Mouse (Mus musculus) hindbrain, embryonic 13.5 days (tissue): ENCODE measurements around the gene Gmds. TPM values are rescaled to one million over a fixed set of nuclear protein-coding genes. Genes with fewer than 3 reads are reported as not detected.
A peak's percentile ranks its signal among the peaks of the same experiment; 100 is the strongest.

Experiments
- ATAC-seq: fragments of 200-750 bp; cut with Nextera tagmentation; 2 replicates; pipeline ENCODE4 v1.8.0; 2017; ENCODE audit warnings: moderate TSS enrichment; ENCODE audit not compliant: low FRiP score
- H3K27ac ChIP-seq: fragments of 300-500 bp; sonication (generic); 2 replicates; pipeline ENCODE4 v1.5.1; 2015; ENCODE audit warnings: inconsistent platforms, mild to moderate bottlenecking, moderate library complexity
- H3K27me3 ChIP-seq: fragments of 300-500 bp; sonication (generic); 2 replicates; pipeline ENCODE4 v1.6.1; 2015; ENCODE audit warnings: mild to moderate bottlenecking, inconsistent platforms
- H3K36me3 ChIP-seq: fragments of 300-500 bp; sonication (generic); 2 replicates; pipeline ENCODE4 v1.6.1; 2015; ENCODE audit warnings: mild to moderate bottlenecking, inconsistent platforms
- H3K4me1 ChIP-seq: fragments of 300-500 bp; sonication (generic); replicated peaks from 2 replicates; pipeline ENCODE4 v1.6.1; 2015; ENCODE audit warnings: inconsistent platforms
- H3K4me2 ChIP-seq: fragments of 300-500 bp; sonication (generic); 2 replicates; pipeline ENCODE4 v1.6.1; 2015; ENCODE audit warnings: inconsistent platforms, mild to moderate bottlenecking, moderate library complexity
- H3K4me3 ChIP-seq: fragments of 300-500 bp; sonication (generic); 2 replicates; pipeline ENCODE4 v1.5.1; 2015; ENCODE audit warnings: mild to moderate bottlenecking, inconsistent platforms
- H3K9ac ChIP-seq: fragments of 300-500 bp; sonication (generic); 2 replicates; pipeline ENCODE4 v1.6.1; 2015; ENCODE audit warnings: mild to moderate bottlenecking, inconsistent platforms
- H3K9me3 ChIP-seq: fragments of 300-500 bp; sonication (generic); 2 replicates; pipeline ENCODE4 v1.6.1; 2016; ENCODE audit warnings: inconsistent platforms
- WGBS: fragments of 180-500 bp; shearing (Covaris S2); methylation state at CpG from one replicate; pipeline ENCODE4 v1.1.7; 2015; 5-methylcytosine and 5-hydroxymethylcytosine counted together
- polyA plus RNA-seq: library from polyadenylated mRNA; unstranded; fragments of >200 nt; fragmentation: Nextera tagmentation; extraction: Ambion mirVana; gene quantifications from 2 replicates; pipeline ENCODE4 v1.2.1, GENCODE M21; 2015

Gmds gene
- polyA plus RNA-seq, 1 experiment from 2014 or later, result 34.3 TPM

DNA sequence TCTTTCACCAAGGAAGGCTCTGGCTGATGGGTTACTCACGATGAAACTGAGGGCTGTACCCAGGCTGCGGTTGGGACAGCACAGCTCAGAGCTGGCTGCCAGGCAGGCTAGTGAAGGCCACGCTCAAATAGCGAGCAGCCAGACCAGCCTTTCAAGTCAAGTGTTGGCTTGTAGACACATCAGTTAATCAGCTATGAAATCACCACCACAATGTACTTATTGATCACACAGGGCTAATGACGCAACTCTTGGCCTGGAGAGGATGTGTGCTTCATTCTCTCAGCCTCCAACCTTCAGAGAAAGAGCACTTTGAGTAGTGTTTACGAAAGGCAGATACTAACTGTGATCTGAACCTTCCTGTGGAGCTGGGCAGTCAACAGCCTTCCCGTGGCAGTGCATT, 383.4 kb downstream of the Gmds start:
- 57% methylated on average over 7 of the region's 7 CpGs for WGBS
- H3K4me1 ChIP-seq, result no peaks in the 10 kb centered on the region; the same call in 1 of the 2 replicates
- no peaks in the 10 kb centered on the region for H3K36me3 ChIP-seq
- H3K4me3 ChIP-seq, result no peak overlapping the region
- no peak overlapping the region for H3K9ac ChIP-seq
- H3K27me3 ChIP-seq, result no peaks in the 10 kb centered on the region
- ATAC-seq, result 0 out of 2 replicates have a peak, but pooled peaks have one; percentile 17
- no peak overlapping the region for H3K4me2 ChIP-seq
- H3K9me3 ChIP-seq, result no peaks in the 10 kb centered on the region
- no peak overlapping the region for H3K27ac ChIP-seq

DNA sequence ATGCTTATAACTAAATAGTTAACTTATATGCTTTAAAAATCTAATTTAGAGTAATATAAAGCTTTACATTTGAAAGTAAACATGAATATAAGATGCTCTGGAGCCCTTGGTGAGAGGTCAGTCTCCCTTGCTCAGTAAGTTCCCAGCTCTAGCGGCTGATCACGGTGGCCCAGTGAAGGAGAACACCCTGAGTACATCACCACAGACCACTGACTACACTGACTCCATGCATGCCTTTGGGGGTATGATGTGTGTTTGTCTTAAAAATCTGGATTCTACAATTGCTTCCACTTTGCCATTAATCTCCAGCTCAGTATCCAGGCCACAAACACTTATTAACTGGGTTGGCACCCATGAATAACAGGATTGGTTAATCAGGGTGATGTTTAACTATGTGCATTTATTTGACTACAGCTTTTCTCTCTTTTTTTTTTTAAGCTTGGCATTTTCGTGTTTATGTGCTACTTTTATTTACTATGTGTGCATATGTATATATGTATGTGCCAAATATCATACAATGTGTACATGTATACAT, 393.8 kb downstream of the Gmds start:
- no peaks in the 10 kb centered on the region; the same call in 1 of the 2 replicates for H3K4me1 ChIP-seq
- no peak for ATAC-seq
- 91% methylated on average over 3 of the region's 3 CpGs for WGBS
- H3K9me3 ChIP-seq, result no peaks in the 10 kb centered on the region
- no peaks in the 10 kb centered on the region for H3K27me3 ChIP-seq
- H3K27ac ChIP-seq, result no peak overlapping the region
- H3K4me3 ChIP-seq, result no peak overlapping the region
- H3K9ac ChIP-seq, result no peak overlapping the region
- H3K36me3 ChIP-seq, result no peaks in the 10 kb centered on the region
- H3K4me2 ChIP-seq, result no peak overlapping the region

DNA sequence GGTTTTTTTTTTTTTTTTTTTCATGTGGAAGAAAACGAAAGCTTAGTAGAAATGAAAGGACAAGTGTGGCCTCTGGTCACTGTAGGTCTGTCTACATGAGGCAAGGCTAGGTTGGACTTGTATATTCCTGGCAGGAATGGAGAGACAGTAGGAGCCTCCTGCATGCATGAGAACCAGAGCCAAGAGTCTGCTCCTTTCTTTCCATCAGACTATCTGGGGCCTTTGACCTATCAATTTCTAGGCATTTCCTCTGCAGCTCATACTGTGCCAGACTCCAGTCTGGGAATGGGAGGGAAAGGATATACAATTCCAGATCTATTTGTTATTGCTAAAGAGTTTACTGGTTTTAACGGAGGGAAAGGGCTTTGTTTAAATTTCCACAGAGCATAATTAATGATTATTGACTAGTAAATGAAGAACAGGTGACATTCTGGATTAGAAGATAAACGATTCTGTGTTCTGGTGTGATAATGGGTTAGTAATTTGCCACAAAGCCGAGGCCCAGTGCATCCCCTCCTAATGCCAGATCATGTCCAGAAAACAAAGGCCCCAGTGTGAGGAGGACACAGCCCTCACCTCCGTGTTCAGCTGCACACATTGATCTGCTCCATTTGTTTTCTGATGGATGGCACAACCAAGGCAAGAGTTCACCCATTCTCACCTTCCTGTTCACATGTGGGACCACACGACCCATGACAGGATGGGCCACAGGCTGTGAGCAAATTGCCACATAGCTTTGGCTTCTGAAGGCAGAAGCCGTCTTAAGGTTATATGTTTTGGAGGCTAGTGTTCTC, 394.9 kb downstream of the Gmds start:
- Histone ChIP-seq H3K9ac (no peak overlapping the region), H3K36me3 (no peaks in the 10 kb centered on the region), H3K4me2 (no peak overlapping the region), H3K4me1 (no peaks in the 10 kb centered on the region; the same call in 1 of the 2 replicates), H3K9me3 (no peaks in the 10 kb centered on the region), H3K27ac (no peak overlapping the region), H3K4me3 (no peak overlapping the region), H3K27me3 (no peaks in the 10 kb centered on the region)
- no peak for ATAC-seq
- 34% methylated on average over 7 of the region's 7 CpGs for WGBS

DNA sequence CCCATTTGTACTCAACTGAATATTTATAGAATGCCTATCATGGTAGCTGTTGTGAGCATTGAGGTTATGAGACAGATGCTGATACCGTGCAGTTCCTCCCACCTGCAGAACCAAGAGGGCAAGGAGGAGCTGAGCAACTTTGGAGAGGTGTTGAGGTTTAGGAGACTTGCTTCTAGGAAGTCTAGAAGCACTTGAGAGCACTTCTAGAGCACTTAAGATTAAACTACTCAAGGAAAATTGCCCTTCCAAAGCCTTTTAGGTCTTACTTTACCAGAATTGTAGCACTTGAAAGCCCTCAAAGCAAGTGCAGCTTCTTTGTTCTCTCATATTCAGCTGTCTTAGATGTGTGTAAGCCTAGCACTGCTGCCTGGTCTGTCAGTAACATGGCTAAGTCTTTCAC, 409.2 kb downstream of the Gmds start:
- ATAC-seq, result no peak
- H3K9ac ChIP-seq, result no peak overlapping the region
- no peaks in the 10 kb centered on the region for H3K36me3 ChIP-seq
- 97% methylated on average over 1 of the region's 1 CpGs for WGBS
- no peak overlapping the region for H3K4me3 ChIP-seq
- no peaks in the 10 kb centered on the region for H3K27me3 ChIP-seq
- H3K4me2 ChIP-seq, result no peak overlapping the region
- no peaks in the 10 kb centered on the region for H3K9me3 ChIP-seq
- H3K27ac ChIP-seq, result no peak overlapping the region
- H3K4me1 ChIP-seq, result no peaks in the 10 kb centered on the region

DNA sequence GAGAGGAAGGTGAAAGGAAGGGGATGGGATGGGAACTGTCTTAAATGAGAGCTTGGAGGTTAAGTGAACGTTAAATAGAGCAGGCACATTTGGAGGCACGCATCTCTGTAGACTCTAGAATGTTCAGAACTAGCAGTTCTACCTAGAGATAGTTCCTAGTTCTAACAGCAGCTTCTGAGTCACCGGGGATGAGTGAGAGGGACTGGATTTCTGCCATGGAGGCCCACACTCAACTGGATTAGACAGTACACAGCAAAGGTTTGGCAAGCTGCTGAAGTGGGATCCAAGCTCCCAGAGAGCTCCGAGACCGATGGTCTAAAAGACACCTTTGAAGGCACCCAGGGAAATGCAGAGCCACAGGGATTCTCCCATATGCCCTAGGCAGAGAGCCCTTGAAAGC, 411.9 kb downstream of the Gmds start:
- H3K4me3 ChIP-seq, result no peak overlapping the region
- no peaks in the 10 kb centered on the region for H3K36me3 ChIP-seq
- no peaks in the 10 kb centered on the region for H3K27me3 ChIP-seq
- H3K4me2 ChIP-seq, result no peak overlapping the region
- WGBS, result 80% methylated on average over 5 of the region's 5 CpGs
- no peaks in the 10 kb centered on the region for H3K9me3 ChIP-seq
- ATAC-seq, result no peak
- no peaks in the 10 kb centered on the region for H3K4me1 ChIP-seq
- no peak overlapping the region for H3K9ac ChIP-seq
- H3K27ac ChIP-seq, result no peak overlapping the region

DNA sequence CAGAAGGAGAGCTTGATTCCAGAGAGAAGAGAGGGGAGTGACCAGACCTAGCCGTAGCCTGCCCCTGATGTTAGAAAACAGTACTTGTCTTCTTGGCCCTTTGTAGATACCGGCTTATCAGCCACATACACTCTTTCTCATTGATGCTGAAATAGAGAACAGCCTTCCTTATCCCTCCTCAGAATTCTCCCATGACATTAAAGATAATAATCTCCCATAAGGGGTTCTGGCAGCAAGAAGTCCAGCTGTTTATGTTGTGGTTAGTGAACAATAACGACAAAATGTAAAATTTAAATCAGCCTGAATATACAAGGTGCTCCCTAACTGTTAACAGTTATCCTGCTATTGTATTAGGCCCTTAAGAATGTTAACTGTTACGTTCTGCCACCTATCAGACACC, 414.0 kb downstream of the Gmds start:
- Histone ChIP-seq H3K9me3 (no peaks in the 10 kb centered on the region), H3K27ac (no peak overlapping the region), H3K4me1 (no peaks in the 10 kb centered on the region), H3K4me3 (no peak overlapping the region), H3K36me3 (no peaks in the 10 kb centered on the region), H3K9ac (no peak overlapping the region), H3K27me3 (no peaks in the 10 kb centered on the region), H3K4me2 (no peak overlapping the region)
- ATAC-seq, result no peak
- 78% methylated on average over 4 of the region's 4 CpGs for WGBS

DNA sequence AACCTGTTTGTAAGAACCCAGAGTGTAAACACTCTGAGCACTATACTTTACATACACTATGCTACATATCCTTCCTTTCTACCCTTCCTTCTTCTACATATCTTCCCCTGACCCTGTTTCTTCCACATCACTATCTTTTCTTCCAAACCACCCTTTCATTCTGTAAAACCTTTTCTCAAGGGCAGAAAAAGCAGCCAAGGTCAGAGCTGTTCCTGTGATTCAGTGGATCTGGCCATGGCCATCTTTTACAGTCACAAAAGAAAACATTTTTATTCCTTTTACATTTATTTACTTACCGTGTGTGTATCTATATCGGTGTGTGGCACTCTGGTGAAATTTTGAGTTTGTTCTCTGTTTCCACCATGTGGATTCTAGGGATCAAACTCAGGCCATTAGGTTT, 418.8 kb downstream of the Gmds start:
- H3K27ac ChIP-seq, result no peak overlapping the region
- H3K9ac ChIP-seq, result no peak overlapping the region
- WGBS, result 92% methylated on average over 2 of the region's 2 CpGs
- H3K9me3 ChIP-seq, result no peaks in the 10 kb centered on the region
- no peaks in the 10 kb centered on the region for H3K27me3 ChIP-seq
- H3K4me3 ChIP-seq, result no peak overlapping the region
- H3K4me1 ChIP-seq, result no peaks in the 10 kb centered on the region; the same call in 1 of the 2 replicates
- no peak for ATAC-seq
- H3K36me3 ChIP-seq, result no peaks in the 10 kb centered on the region
- no peak overlapping the region for H3K4me2 ChIP-seq

DNA sequence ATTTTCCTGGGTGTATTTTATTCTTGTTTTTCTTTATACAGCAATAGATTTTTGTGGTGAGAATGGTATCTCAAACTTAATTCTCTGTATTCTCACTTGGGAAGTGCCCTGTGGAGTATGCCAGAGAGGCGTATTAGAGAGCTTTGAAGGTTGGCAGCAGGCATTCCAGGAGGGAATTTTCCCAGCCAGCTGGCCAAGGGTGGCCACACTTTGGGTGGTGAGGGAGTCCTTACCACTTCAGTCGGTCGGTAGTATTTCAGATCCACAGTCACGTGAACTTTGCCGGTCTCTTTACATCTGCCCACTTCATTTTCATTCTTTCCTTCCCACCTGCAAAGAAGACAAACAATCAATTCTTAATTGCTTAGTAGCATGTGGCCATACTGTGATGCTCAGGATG, 421.2 kb downstream of the Gmds start:
- ATAC-seq, result no peak
- WGBS, result 57% methylated on average over 5 of the region's 5 CpGs
- Histone ChIP-seq H3K27ac (no peak overlapping the region), H3K4me1 (no peaks in the 10 kb centered on the region; the same call in 1 of the 2 replicates), H3K9ac (no peak overlapping the region), H3K27me3 (no peaks in the 10 kb centered on the region), H3K9me3 (no peaks in the 10 kb centered on the region), H3K36me3 (no peaks in the 10 kb centered on the region), H3K4me2 (no peak overlapping the region), H3K4me3 (no peak overlapping the region)

DNA sequence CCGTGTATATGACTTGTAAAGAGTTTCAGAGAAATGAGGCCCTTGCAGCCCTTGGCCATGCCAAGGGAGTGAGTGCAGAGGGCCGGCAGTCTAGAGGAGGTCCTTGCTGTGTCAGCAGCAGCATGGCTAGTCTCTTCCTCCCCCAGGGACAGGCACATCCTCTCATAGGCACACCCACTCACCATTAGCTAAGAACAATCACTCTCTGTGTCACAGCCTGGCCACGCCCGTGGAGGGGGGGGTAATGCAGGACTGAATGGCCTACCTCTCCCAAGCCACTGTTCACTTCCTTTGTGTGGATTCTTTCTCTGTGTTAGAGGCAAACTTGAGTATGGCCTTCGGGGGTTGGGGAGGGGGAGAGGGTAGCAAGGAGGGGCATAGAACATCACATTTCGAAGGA, 422.8 kb downstream of the Gmds start:
- H3K27me3 ChIP-seq, result no peaks in the 10 kb centered on the region
- no peak overlapping the region for H3K27ac ChIP-seq
- H3K9ac ChIP-seq, result no peak overlapping the region
- ATAC-seq, result no peak
- H3K36me3 ChIP-seq, result no peaks in the 10 kb centered on the region
- no peak overlapping the region for H3K4me2 ChIP-seq
- no peaks in the 10 kb centered on the region for H3K9me3 ChIP-seq
- no peak overlapping the region for H3K4me3 ChIP-seq
- WGBS, result 70% methylated on average over 6 of the region's 6 CpGs
- no peaks in the 10 kb centered on the region; the same call in 1 of the 2 replicates for H3K4me1 ChIP-seq

DNA sequence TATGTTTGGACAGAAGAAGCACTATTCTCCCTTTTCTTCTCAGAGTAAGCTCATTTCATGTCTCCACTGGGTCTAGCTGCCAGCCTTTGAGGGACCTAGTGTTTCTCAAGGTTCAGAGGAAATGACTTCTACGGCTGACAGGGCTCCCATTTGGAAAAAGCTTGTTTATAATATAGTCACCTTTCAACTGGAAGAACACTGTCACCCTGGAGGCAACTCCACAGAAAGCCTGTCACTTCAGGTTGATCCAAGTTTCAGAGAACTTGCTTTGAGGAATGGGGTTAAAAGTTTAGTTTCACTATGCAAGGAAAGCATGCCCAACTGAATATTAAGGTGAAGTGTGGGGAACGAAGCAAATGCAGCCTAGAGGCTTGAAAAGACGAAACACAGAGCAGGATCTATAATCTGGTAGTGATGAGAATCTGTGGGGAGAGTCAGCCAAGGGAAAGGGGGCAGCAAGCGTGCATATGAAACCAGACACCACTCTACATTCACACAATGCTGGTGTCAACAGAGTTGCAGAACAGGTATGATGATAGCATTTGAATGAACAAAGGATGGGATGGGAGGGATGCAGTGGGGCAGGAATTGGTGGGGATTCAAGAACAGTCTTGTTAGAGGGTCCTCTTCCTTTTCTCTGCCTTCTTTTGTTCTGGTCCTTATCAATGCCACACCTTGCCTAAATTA, 423.5 kb downstream of the Gmds start:
- Histone ChIP-seq H3K9ac (no peak overlapping the region), H3K9me3 (no peaks in the 10 kb centered on the region), H3K4me2 (no peak overlapping the region), H3K27ac (no peak overlapping the region), H3K4me3 (no peak overlapping the region), H3K27me3 (no peaks in the 10 kb centered on the region), H3K4me1 (no peaks in the 10 kb centered on the region; the same call in 1 of the 2 replicates), H3K36me3 (no peaks in the 10 kb centered on the region)
- WGBS, result 76% methylated on average over 4 of the region's 4 CpGs
- ATAC-seq, result no peak

DNA sequence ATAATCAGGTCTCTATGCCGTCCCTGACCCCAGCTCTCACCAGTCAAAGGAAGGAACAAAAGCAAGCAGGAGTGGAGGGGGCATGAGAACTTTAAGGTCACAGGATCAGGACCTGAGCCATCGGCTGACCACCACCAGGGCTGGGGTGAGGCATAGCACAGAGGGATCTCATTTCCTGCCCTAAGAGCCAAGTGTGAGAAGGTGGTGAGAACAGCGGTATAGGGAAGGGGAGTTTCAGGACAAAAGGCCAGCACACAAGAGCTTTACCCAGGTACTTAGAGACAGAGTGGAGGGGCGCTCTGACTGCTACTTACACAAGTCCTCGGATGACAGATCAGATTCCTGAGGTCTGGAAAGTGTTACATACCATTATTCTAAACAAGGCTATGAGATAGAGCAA, 426.6 kb downstream of the Gmds start:
- no peak for ATAC-seq
- no peak overlapping the region for H3K9ac ChIP-seq
- H3K36me3 ChIP-seq, result no peaks in the 10 kb centered on the region
- H3K9me3 ChIP-seq, result no peaks in the 10 kb centered on the region
- H3K27me3 ChIP-seq, result no peaks in the 10 kb centered on the region
- H3K4me3 ChIP-seq, result no peak overlapping the region
- H3K27ac ChIP-seq, result no peak overlapping the region
- H3K4me1 ChIP-seq, result no peaks in the 10 kb centered on the region; the same call in 1 of the 2 replicates
- H3K4me2 ChIP-seq, result no peak overlapping the region
- 18% methylated on average over 5 of the region's 5 CpGs for WGBS

DNA sequence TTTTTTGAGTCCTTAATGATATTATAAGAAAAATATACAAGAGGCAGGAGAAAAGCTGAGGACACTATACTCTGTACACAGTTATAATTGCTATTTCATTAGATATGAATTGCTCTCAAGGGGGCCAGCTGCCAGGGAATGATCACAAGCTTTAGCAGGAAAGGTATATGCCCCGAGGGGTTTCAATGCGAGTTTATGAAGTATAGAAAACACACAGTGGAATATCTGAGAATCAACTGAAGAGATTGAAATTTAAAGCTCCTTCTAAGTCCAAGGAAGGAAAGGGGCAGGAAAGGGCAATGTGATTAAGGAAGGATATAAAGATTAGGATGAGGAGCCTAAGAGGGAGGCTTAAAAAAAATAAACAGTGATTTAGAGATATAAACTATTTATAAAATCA, 427.2 kb downstream of the Gmds start:
- no peaks in the 10 kb centered on the region for H3K9me3 ChIP-seq
- H3K4me1 ChIP-seq, result no peaks in the 10 kb centered on the region; the same call in 1 of the 2 replicates
- 60% methylated on average over 2 of the region's 2 CpGs for WGBS
- no peaks in the 10 kb centered on the region for H3K27me3 ChIP-seq
- H3K36me3 ChIP-seq, result no peaks in the 10 kb centered on the region
- H3K9ac ChIP-seq, result no peak overlapping the region
- H3K4me3 ChIP-seq, result no peak overlapping the region
- no peak overlapping the region for H3K27ac ChIP-seq
- H3K4me2 ChIP-seq, result no peak overlapping the region
- ATAC-seq, result no peak
